Mouse (Mus musculus) heart, adult 2 months (tissue): Measurements from ENCODE around the gene Rarb. TPM values are rescaled to one million over a fixed set of nuclear protein-coding genes. Genes with fewer than 3 reads are reported as not detected.

Experiments
- DNase-seq, 2 experiments: peaks; one replicate each; pipeline ENCODE4 v3.0.0; 2021
- H3K27ac ChIP-seq: fragments of 200-600 bp; 2 replicates; pipeline ENCODE4 v1.8.1; 2022
- H3K27me3 ChIP-seq: fragments of 200-500 bp; 2 replicates; pipeline ENCODE4 v1.6.1; 2012; ENCODE audit warnings: mild to moderate bottlenecking, low read length, inconsistent platforms, mixed read lengths; ENCODE audit not compliant: control insufficient read depth, insufficient read depth
- H3K36me3 ChIP-seq: fragments of 200-500 bp; 2 replicates; pipeline ENCODE4 v1.6.1; 2012; ENCODE audit warnings: low read length, inconsistent platforms; ENCODE audit not compliant: control insufficient read depth, insufficient read depth
- H3K4me1 ChIP-seq: fragments of 200-500 bp; 2 replicates; pipeline ENCODE4 v1.6.1; 2011; ENCODE audit warnings: low read length; ENCODE audit not compliant: control insufficient read depth, insufficient read depth
- H3K4me3 ChIP-seq: fragments of 200-600 bp; 2 replicates; pipeline ENCODE4 v1.8.1; 2022
- H3K79me2 ChIP-seq: fragments of 200-500 bp; replicated peaks from 2 replicates; pipeline ENCODE4 v1.6.1; 2012; ENCODE audit warnings: mild to moderate bottlenecking, inconsistent platforms, low read length, moderate library complexity, mixed read lengths; ENCODE audit not compliant: control insufficient read depth, insufficient read depth
- H3K9ac ChIP-seq: fragments of 200-500 bp; 2 replicates; pipeline ENCODE4 v1.6.1; 2012; ENCODE audit warnings: low read depth, mild to moderate bottlenecking, control low read depth, inconsistent platforms, low read length, mixed read lengths
- CTCF ChIP-seq: fragments of 200-600 bp; IDR thresholded peaks from 2 replicates; pipeline ENCODE4 v1.8.1; 2022; ENCODE audit warnings: antibody characterized with exemption, mild to moderate bottlenecking, moderate library complexity
- EP300 ChIP-seq: fragments of 200-500 bp; IDR thresholded peaks from 2 replicates; pipeline ENCODE4 v1.6.1; 2011; ENCODE audit warnings: low read depth, low read length, control low read depth; ENCODE audit not compliant: insufficient read depth
- POLR2A ChIP-seq: fragments of 200-500 bp; IDR thresholded peaks from 2 replicates; pipeline ENCODE4 v1.6.1; 2011; ENCODE audit warnings: mild to moderate bottlenecking, low read depth, low read length, control low read depth; ENCODE audit not compliant: insufficient read depth
- WGBS: fragments of 180-500 bp; shearing (Covaris S2); methylation state at CpG from one replicate; pipeline ENCODE4 v1.1.7; 2018; 5-methylcytosine and 5-hydroxymethylcytosine counted together
- intact Hi-C: fragments of 180-260 bp; cut with DNase I; formaldehyde crosslinking; loops from one replicate; pipeline ENCODE4 v1.15.1; 2025
- polyA plus RNA-seq: library from polyadenylated mRNA; depleted of rRNA; stranded (reverse); fragments of >200 nt; gene quantifications from 2 replicates; pipeline ENCODE4 v1.2.3, GENCODE M21; 2012
- total RNA-seq, 2 experiments: library from RNA; stranded (reverse); gene quantifications; 2 replicates each; pipeline ENCODE4 v1.2.3; 2021

Gene Rarb
- total and polyA plus RNA-seq, 3 experiments, result 8.1 to 21.0 (median 17.3) TPM

GRCm38 (mm10) chr14:16479521-16479920, 339.4 kb downstream of the Rarb start:
- Histone ChIP-seq H3K4me3 (no peak overlapping the region), H3K79me2 (no peaks in the 10 kb centered on the region), H3K9ac (no peak overlapping the region), H3K36me3 (peaks cover 9% of the 10 kb centered on the region), H3K27me3 (no peaks in the 10 kb centered on the region), H3K27ac (no peak overlapping the region; the same call in 1 of the 2 replicates), H3K4me1 (peaks cover 16% of the 10 kb centered on the region)
- intact Hi-C loops, result no loop called here
- TF ChIP-seq CTCF, result no peak
- TF ChIP-seq POLR2A, result no peak
- TF ChIP-seq EP300, result no peak
- no peak for DNase-seq
- WGBS, result 73% methylated on average over 2 of the region's 2 CpGs

GRCm38 (mm10) chr14:16478606-16479323, 340.2 kb downstream of the Rarb start:
- no peaks in the 10 kb centered on the region for H3K27me3 ChIP-seq
- no peaks in the 10 kb centered on the region for H3K79me2 ChIP-seq
- intact Hi-C loops, result no loop called here
- WGBS, result 69% methylated on average over 1 of the region's 1 CpGs
- TF ChIP-seq POLR2A (no peak), EP300 (no peak), CTCF (no peak)
- H3K36me3 ChIP-seq, result peaks cover 6% of the 10 kb centered on the region
- H3K27ac ChIP-seq, result 0 out of 2 replicates have a peak overlapping the region, but pooled peaks have one; percentile 7
- H3K9ac ChIP-seq, result no peak overlapping the region
- H3K4me3 ChIP-seq, result no peak overlapping the region
- no peak for DNase-seq
- peaks cover 12% of the 10 kb centered on the region for H3K4me1 ChIP-seq

GRCm38 (mm10) chr14:16448269-16448987, 370.5 kb downstream of the Rarb start:
- Histone ChIP-seq H3K4me3 (no peak overlapping the region), H3K4me1 (no peaks in the 10 kb centered on the region), H3K79me2 (no peaks in the 10 kb centered on the region), H3K27ac (no peak overlapping the region), H3K27me3 (no peaks in the 10 kb centered on the region), H3K9ac (no peak overlapping the region), H3K36me3 (no peaks in the 10 kb centered on the region)
- TF ChIP-seq POLR2A (no peak), CTCF (no peak), EP300 (no peak)
- WGBS, result 59% methylated on average over 4 of the region's 4 CpGs
- intact Hi-C loops, result no loop called here
- DNase-seq, result no peak

- H3K9ac ChIP-seq, result no peak overlapping the region
- H3K4me1 ChIP-seq, result no peaks in the 10 kb centered on the region
- no peaks in the 10 kb centered on the region for H3K27me3 ChIP-seq
- H3K4me3 ChIP-seq, result no peak overlapping the region
- H3K27ac ChIP-seq, result no peak overlapping the region
- intact Hi-C loops, result no loop called here
- no peak for DNase-seq
- no peak for TF ChIP-seq EP300
- TF ChIP-seq CTCF, result peak; percentile 48
- H3K79me2 ChIP-seq, result no peaks in the 10 kb centered on the region
- WGBS, result 53% methylated on average over 3 of the region's 3 CpGs
- no peaks in the 10 kb centered on the region for H3K36me3 ChIP-seq
Measured at GRCm38 (mm10) chr14:16447587-16447986, 371.4 kb downstream of the Rarb start.

- WGBS, result 62% methylated on average over 4 of the region's 4 CpGs
- H3K27ac ChIP-seq, result no peak overlapping the region
- no peaks in the 10 kb centered on the region for H3K79me2 ChIP-seq
- intact Hi-C loops, result no loop called here
- no peak for DNase-seq
- H3K36me3 ChIP-seq, result no peaks in the 10 kb centered on the region
- no peak overlapping the region for H3K4me3 ChIP-seq
- H3K27me3 ChIP-seq, result no peaks in the 10 kb centered on the region
- no peak overlapping the region for H3K9ac ChIP-seq
- TF ChIP-seq POLR2A (no peak), EP300 (no peak), CTCF (no peak)
- no peaks in the 10 kb centered on the region for H3K4me1 ChIP-seq
Measured at GRCm38 (mm10) chr14:16444859-16445258, 374.1 kb downstream of the Rarb start.
